Mouse (Mus musculus) myocyte (in vitro differentiated cells): Measurements from ENCODE around the gene Phf21a.

ENCODE experiments used
- POLR2A ChIP-seq: IDR thresholded peaks from one replicate; pipeline ENCODE4 v1.6.1; 2011; ENCODE audit warnings: low read depth, mild to moderate bottlenecking, control low read depth, moderate library complexity; ENCODE audit not compliant: insufficient read length
- TCF12 ChIP-seq: IDR thresholded peaks from one replicate; pipeline ENCODE4 v1.6.1; 2011; ENCODE audit warnings: mild to moderate bottlenecking, control low read depth; ENCODE audit not compliant: poor library complexity, insufficient read depth, severe bottlenecking

DNA sequence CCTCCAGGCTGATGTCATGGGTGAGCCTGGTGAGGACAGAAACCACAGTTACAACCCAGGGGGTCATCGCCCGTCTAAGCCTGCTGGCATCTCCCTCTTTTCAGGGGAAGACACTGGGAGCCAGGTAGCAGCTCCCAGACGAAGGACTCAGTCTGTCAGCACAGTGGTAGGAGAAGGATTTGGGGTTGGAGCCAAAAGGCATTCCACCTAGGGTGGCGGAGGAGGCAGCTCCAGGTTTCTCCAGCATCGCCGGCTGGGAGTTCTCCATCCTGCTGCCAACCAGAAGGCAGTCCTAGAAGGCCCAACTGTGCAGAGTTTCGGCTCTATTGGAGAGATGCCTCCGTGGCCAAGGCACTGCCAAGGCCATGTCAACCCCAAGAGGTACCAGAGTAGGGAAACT, 298.2 kb downstream of the Phf21a start:
- TF ChIP-seq TCF12 = no peak
- TF ChIP-seq POLR2A = no peak
